Mouse (Mus musculus) adrenal gland, postnatal 36 days (tissue): ENCODE results near the gene Ndufs2. TPM values are rescaled to one million over a fixed set of nuclear protein-coding genes. Genes with fewer than 3 reads are reported as not detected.

Experiments
- DNase-seq, 2 experiments: peaks; one replicate each; pipeline ENCODE4 v3.0.0; 2021; ENCODE audit warnings: mixed read lengths in 1 of 2
- total RNA-seq, 2 experiments: library from RNA; stranded (reverse); gene quantifications; 2 replicates each; pipeline ENCODE4 v1.2.3; 2021

The Ndufs2 gene
- total RNA-seq, 2 experiments from 2014 or later, result 657 to 866 TPM

DNA sequence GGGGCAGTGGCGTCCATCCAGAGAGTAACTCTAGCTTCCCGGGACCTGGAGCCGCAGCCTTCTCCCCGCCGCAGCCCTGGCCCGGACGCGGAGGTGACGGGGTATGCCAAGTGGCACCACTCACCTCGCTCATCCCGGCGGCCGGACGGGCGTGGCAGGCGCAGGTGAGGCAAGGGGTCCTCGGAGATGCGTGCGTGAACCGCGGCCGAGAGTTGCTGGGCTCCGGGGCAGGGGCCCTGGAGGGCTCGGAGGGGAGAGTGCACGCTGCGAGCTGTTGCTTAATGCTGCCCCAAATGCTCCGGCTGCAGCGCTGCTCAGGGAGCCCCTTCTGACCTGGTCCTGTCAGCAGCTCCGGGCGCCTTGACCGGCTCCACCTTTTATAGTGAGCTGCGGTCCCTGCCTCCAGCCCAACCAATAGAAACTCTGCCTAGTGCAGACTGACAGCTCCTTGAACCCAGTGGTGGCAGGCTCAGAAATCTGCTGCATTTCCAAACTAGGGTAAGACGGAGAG is 55.2 kb downstream of the Ndufs2 start, which contains the start of gene Pcp4l1:
Pcp4l1 (minus strand) TSS at position 382 of the 511 bp plus-strand sequence.
- peak; percentile 77 to 80 for DNase-seq

DNA sequence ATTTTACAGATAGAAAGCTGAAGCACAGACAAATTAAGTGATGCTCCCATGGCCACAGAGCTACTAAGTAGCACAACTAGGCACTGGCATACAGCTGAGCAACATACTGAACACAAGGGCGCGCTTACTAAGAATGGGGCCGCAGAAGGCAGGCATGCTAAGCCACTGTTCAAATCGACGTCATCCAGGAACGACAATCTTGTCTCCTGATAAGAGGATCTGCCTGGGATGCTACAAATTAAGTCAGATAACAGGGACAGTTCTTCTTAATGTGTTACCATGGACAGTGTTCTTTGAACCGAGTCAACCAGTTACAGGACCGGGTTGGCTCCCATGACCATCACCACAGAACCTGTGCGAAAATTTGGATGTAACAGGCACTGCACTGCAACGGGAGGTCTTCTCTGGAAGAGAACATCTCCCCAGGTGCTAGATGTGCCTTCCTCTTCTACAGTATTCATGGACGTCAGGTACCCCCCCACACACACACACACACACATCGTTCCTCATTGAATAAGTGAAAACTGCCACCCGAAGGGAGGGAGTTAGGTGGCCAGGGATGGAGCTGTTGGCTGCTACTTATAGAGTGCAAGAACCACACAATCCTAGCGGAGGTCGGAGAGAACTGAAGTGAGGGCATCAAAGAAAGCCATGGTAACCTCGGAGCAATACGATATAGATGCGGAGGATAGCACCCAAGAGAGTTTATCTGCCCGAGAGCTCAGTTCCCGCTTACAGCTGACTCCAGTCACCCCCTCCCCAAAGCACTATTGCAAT is 56.0 kb downstream of the Ndufs2 start:
- no peak for DNase-seq

DNA sequence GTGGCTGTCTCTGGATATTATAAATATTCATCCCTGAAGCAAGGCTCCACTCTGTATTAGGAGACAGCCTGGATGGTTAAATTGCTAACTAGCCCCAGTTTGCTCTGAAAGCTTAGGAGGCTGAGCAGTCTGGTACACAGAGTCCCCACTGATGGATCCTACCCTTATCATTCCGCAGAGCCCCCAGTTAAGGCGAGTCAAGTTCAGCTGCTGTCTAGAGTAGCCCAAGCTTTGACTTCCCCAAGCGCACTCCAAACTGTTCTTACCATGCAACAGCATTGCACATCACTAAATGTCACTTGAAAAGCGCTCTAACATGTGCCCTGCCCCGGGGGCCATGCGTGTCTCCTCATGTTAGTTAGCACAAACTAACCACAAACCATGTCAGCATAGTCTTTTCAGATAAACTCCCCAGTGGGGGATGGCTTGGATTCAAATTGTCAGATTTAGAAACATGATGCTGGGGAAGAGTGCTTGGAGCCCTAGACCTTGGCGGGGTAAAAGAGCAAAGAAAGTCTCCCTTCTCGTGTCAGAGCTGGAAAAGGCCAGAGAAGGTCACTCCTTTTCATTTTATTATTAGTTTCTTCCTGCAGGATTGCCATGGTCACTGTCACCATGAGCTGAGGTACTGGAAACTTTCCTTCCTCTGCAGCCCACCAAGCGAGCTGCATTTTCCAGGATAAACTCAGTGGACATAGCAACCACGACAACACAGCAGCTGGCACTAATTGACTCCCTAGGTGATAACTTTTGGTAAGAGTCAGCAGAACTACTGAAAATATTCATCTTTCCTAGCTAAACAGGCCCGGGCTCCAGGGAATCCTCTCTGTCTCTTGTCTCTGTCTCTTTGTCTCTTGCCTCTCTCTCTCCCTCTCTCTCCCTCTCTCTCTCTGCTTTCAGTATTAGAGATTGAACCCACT is 57.0 kb downstream of the Ndufs2 start:
- DNase-seq, result no peak

DNA sequence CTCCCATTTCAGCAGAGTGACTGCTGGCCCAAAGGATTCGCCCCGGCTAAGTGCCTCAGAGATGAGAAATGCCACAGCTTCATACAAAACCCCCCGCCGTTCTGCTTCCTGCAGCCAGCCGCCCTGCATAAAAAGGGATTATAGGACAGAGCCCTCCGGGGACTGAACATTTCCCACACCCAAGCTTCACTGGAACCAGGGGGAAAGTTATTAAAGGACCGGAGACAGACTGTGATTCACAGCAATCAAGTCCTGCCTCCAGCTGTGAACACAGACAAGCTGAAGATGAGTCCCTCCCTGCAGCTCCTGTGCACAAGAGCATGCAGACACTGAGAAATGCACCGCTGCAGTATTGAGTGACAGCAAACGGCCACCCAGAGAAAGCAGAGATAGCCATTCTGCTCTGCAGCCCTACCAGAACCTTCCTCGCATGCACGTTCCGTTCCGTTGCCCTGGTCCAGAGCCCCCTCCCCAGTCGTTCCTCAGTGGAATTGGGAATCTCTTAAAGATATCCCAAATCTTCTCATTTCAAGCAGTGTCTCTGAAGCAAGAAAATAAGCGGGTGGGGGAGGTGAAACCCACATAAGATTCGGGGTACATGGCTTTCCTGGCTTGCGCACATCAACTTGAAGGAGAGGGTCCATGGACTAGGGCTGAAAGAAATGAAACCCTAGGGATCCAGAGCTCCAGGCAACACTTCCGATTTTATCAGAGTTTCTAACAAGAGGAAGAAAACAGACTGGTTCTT is 57.9 kb downstream of the Ndufs2 start:
- peak in 1 of 2 experiments; percentile 22 for DNase-seq

DNA sequence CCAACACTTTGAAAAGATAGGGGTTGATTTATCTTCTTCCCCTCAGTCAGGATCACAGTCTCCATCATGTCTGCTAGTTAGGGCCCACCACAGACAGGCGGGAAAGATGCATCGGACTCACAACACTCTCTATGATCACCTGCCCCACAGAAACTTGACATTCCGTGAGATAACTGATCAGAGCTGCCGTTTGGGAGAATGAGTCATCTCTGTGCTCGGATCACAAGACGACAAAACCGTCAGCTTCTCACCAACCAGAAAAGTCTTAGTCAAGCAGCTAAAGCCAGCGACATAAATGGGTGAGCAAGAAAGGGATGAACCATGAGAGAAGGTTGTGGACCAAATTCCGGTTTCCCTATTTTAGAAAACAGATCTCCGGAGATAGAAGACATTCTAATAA is 58.9 kb downstream of the Ndufs2 start:
- peak in 1 of 2 experiments; percentile 16 for DNase-seq

DNA sequence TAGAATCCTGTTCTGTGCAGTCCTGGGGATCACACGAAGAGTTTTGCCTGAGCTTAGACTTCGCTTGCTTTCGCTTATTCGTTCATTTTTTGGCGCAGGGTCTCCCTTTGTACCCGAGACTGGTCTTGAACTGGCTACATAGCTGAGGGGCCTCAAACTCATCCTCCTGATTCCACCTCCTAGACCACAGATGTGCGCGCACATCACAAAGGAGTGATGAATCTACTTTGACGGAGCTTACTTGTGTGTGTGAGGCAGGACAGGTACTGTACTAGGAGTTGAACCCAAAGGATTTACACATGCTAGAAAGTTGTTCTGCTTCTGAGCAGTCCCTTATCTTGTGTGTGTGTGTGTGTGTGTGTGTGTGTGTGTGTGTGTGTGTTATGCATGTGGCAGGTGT is 60.4 kb downstream of the Ndufs2 start:
- DNase-seq, result no peak

DNA sequence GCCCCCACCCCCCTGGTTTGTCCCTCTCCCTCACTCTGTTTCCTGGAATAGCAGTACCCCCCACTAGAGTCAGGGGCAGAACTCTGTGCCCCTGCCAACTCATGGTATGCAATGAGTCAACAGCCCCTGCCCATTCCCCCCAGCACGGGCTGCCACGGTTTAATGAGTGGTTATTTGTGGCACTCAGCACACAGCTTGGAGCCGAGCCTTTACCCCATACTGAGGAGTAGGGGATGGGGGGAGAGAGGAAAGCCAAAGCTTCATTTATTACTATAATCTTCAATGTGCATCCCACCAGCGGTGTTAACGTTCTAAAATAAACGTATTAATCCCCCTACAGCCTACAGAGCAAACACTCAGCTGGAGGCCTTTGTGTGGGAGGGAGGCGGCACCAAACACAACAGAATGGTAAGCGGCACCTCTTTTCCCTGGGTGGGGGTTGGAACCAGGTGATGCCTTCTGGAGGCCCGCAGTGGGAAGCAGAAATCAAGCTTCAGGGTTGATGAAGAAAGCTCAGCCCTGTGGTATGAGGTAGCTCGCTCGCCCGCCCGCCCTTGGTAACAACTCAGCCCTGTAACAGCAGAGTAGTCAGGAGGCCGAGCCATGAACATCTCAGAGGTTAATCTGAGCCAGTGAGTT is 61.6 kb downstream of the Ndufs2 start:
- no peak for DNase-seq

DNA sequence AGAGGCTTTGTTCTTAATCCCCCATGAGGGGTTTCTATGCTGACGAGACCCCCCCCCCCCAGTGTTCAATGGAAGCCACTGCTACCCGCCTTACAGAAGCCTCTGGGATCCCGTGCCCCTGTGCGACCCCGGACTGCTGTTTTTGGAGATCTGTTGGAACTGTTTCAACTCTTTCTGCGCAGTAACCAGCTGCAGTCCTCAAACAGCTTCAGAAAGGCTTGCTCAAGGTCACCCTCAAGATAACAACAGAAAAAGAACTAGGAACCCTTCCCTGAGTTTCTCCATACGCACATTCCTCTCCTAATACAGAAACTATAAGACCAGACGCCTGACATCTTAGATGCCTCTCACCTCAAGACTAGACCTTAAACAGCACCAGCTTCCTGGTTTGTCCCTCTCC is 62.1 kb downstream of the Ndufs2 start:
- DNase-seq, result peak in 1 of 2 experiments; percentile 19

DNA sequence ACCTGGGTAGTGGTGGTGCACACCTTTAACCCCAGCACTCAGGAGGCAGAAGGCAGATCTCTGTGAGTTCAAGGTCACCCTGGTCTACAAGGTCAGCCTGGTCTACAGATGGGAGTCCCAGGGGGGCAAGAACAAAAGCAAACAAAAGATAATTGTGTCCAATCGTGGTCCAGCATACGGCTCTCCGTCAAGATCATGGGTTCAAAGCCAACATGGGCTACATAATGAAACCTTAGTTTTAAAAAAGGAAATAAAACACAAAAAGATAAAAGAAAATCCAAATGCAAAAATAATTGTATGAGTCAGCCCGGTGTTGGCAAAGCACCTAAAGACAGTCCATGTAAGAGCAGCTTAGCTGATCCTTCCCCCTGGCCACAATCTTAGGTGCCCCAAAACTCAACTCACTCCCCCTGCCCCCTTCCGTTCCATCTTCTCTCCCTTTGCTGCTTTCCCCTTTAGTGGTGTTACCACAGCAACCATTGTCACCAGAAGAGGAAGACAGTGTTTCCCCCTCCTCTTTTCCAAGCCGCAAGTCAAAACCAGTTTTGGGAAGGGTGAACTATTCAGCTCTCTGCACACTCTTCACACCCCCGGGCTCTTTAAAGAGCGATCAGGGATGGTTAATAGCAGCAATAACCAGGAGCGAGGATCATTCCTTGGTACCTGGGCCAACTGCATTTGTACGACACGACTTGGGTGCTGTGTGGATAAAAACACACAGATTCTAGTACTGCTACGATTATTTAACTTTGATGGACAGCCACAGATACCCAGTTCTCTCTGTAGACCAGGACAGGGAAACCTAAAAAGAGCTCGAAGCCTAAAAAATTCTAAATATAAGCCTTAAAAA is 63.1 kb downstream of the Ndufs2 start:
- DNase-seq, result no peak

DNA sequence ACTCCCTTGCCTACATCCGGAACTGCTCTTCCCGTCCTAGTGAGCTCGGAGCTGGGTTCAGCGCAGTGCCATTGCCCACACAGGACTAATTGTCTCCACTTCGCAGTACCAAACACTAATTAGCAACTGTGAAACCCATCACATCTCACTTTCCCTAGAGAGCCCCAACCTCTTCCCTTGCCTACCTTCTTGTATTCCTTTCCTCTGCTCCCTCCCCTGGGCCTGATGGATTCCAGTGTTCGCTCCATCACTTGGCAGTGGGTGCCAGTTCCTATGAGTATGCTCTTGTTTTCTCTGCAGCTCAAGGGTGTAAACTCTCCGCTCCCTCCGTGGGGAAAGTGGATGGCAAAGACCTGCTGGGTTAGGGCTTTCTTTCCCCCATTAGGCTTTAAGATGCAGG is 65.5 kb downstream of the Ndufs2 start:
- DNase-seq, result no peak

Other genes starting within 250 kb of the Ndufs2 start
- 1 to 10 TPM; 2.6 to 7.6 TPM for gene Fcgr4, start 232.5 kb downstream of the Ndufs2 start, total RNA-seq
- 10 to 100 TPM; 10.9 to 19.5 TPM for gene Fcgr3, start 186.5 kb downstream of the Ndufs2 start, total RNA-seq
- 1 to 10 TPM; 1.9 to 2.6 TPM for gene Cfap126, start 137.5 kb downstream of the Ndufs2 start, total RNA-seq
- gene Sdhc, start 100.8 kb downstream of the Ndufs2 start, total RNA-seq, result 100 to 1,000 TPM; 438 to 454 TPM
- gene Mpz, start 100.7 kb downstream of the Ndufs2 start, total RNA-seq, result 1 to 10 TPM; 1.5 to 1.6 TPM
- 10 to 100 TPM; 42.0 to 53.6 TPM for gene Pcp4l1, start 55.1 kb downstream of the Ndufs2 start, total RNA-seq
- under 1 TPM in 1 of 2 experiments, not detected in 1; 0.13 TPM for gene Nr1i3, start 37.4 kb downstream of the Ndufs2 start, total RNA-seq
- gene Tomm40l, start 28.9 kb downstream of the Ndufs2 start, total RNA-seq, result 10 to 100 TPM; 51.4 to 65.3 TPM
- gene Apoa2, start 26.3 kb downstream of the Ndufs2 start, total RNA-seq, result 1 to 10 TPM; 2.2 to 6.4 TPM
- 10 to 100 TPM; 15.2 to 20.4 TPM for gene Fcer1g, start 17.0 kb downstream of the Ndufs2 start, total RNA-seq
- gene Adamts4, start 967 bp downstream of the Ndufs2 start, total RNA-seq, result 1 to 10 TPM in 1 of 2 experiments, under 1 TPM in 1; 0.79 to 4.2 TPM
- 10 to 100 TPM; 27.1 to 36.6 TPM for gene B4galt3, start 18.9 kb upstream of the Ndufs2 start, total RNA-seq
- gene Ppox, start 29.8 kb upstream of the Ndufs2 start, total RNA-seq, result 10 to 100 TPM; 31.1 to 40.8 TPM
- gene Usp21, start 36.6 kb upstream of the Ndufs2 start, total RNA-seq, result 10 to 100 TPM; 37.1 to 44.3 TPM
- gene Ufc1, start 43.6 kb upstream of the Ndufs2 start, total RNA-seq, result 100 to 1,000 TPM; 162 to 182 TPM
- gene Dedd, start 77.8 kb upstream of the Ndufs2 start, total RNA-seq, result 10 to 100 TPM; 29.1 to 36.9 TPM
- 10 to 100 TPM; 79.5 to 79.9 TPM for gene Nit1, start 94.3 kb upstream of the Ndufs2 start, total RNA-seq
- 100 to 1,000 TPM; 133 to 155 TPM for gene Pfdn2, start 94.3 kb upstream of the Ndufs2 start, total RNA-seq
- gene Klhdc9, start 109.4 kb upstream of the Ndufs2 start, total RNA-seq, result 1 to 10 TPM in 1 of 2 experiments, under 1 TPM in 1; 0.96 to 4.4 TPM
- under 1 TPM; 0.23 TPM for gene Nectin4, start 118.7 kb upstream of the Ndufs2 start, total RNA-seq
- gene Arhgap30, start 137.6 kb upstream of the Ndufs2 start, total RNA-seq, result 1 to 10 TPM; 2.6 to 3.6 TPM
- gene Usf1, start 159.9 kb upstream of the Ndufs2 start, total RNA-seq, result 10 to 100 TPM; 54.1 to 72.9 TPM
- gene Tstd1, start 167.5 kb upstream of the Ndufs2 start, total RNA-seq, result 1 to 10 TPM; 1.3 to 3.6 TPM
- gene F11r, start 186.1 kb upstream of the Ndufs2 start, total RNA-seq, result 10 to 100 TPM; 39.7 to 51.0 TPM